Mouse (Mus musculus) spleen, adult 2 months (tissue): ENCODE data around the gene A930004D18Rik. TPM values are rescaled to one million over a fixed set of nuclear protein-coding genes. Genes with fewer than 3 reads are reported as not detected.
A peak's percentile ranks its signal among the peaks of the same experiment; 100 is the strongest.

Experiments used
- DNase-seq, 2 experiments: peaks; one replicate each; pipeline versions ENCODE4 v3.0.0 to v3.0.0-alpha.2; 2012 to 2021; ENCODE audit warnings: low spot score in 2 of 2, low read depth in 1 of 2
- H3K27ac ChIP-seq: fragments of 200-500 bp; 2 replicates; pipeline ENCODE4 v1.5.1; 2012; ENCODE audit warnings: low read length, inconsistent platforms; ENCODE audit not compliant: insufficient read depth
- H3K27me3 ChIP-seq: fragments of 200-500 bp; 2 replicates; pipeline ENCODE4 v1.6.1; 2012; ENCODE audit warnings: mild to moderate bottlenecking, moderate library complexity, low read length, inconsistent platforms; ENCODE audit not compliant: control insufficient read depth, insufficient read depth
- H3K36me3 ChIP-seq: fragments of 200-500 bp; 2 replicates; pipeline ENCODE4 v1.6.1; 2012; ENCODE audit warnings: mild to moderate bottlenecking, low read length, inconsistent platforms; ENCODE audit not compliant: control insufficient read depth, insufficient read depth
- H3K4me1 ChIP-seq: fragments of 200-500 bp; 2 replicates; pipeline ENCODE4 v1.6.1; 2011; ENCODE audit warnings: inconsistent platforms; ENCODE audit not compliant: control insufficient read depth, insufficient read depth, insufficient read length
- H3K4me3 ChIP-seq: fragments of 200-500 bp; 2 replicates; pipeline ENCODE4 v1.5.1; 2011; ENCODE audit warnings: mild to moderate bottlenecking, inconsistent platforms; ENCODE audit not compliant: insufficient read depth, insufficient read length; ENCODE audit errors: extremely low read depth
- CTCF ChIP-seq: fragments of 200-500 bp; IDR thresholded peaks from 2 replicates; pipeline ENCODE4 v1.5.1; 2011; ENCODE audit warnings: mild to moderate bottlenecking, inconsistent platforms; ENCODE audit not compliant: insufficient read depth, insufficient read length, insufficient replicate concordance; ENCODE audit errors: extremely low read depth
- POLR2A ChIP-seq: fragments of 200-500 bp; IDR thresholded peaks from 2 replicates; pipeline ENCODE4 v1.6.1; 2011; ENCODE audit warnings: low read depth, low read length, inconsistent platforms
- WGBS: fragments of 180-500 bp; shearing (Covaris S2); methylation state at CpG from one replicate; pipeline ENCODE4 v1.1.7; 2018; 5-methylcytosine and 5-hydroxymethylcytosine counted together
- polyA plus RNA-seq: library from polyadenylated mRNA; depleted of rRNA; stranded (reverse); fragments of >200 nt; gene quantifications from 2 replicates; pipeline ENCODE4 v1.2.3, GENCODE M21; 2012

A930004D18Rik gene
- polyA plus RNA-seq, 1 experiment: 1.1 TPM

- DNase-seq: no peak
- TF ChIP-seq CTCF (no peak), POLR2A (no peak)
- no peaks in the 10 kb centered on the region for H3K4me1 ChIP-seq
- H3K36me3 ChIP-seq: no peaks in the 10 kb centered on the region
- no peak overlapping the region; the same call in 1 of the 2 replicates for H3K4me3 ChIP-seq
- no peak overlapping the region for H3K27ac ChIP-seq
- H3K27me3 ChIP-seq: no peaks in the 10 kb centered on the region
- WGBS: 49% methylated on average over 9 of the region's 9 CpGs
These were observed 20.7 kb upstream of the A930004D18Rik start for GRCm38 (mm10) chr2:18058146-18058708.

GRCm38 (mm10) chr2:18057336-18058145 lies 20.0 kb upstream of the A930004D18Rik start:
- peak; percentile 39; the same call in 1 of the 2 replicates for TF ChIP-seq POLR2A
- no peak for TF ChIP-seq CTCF
- DNase-seq: peak; percentile 38 to 58
- H3K4me1 ChIP-seq: no peaks in the 10 kb centered on the region
- WGBS: 1% methylated on average over 48 of the region's 48 CpGs
- H3K4me3 ChIP-seq: peak overlapping the region; percentile 67
- H3K27me3 ChIP-seq: no peaks in the 10 kb centered on the region
- no peaks in the 10 kb centered on the region for H3K36me3 ChIP-seq
- peak overlapping the region; percentile 100 for H3K27ac ChIP-seq

GRCm38 (mm10) chr2:18056786-18057255 lies 19.3 kb upstream of the A930004D18Rik start:
- TF ChIP-seq POLR2A (peak; percentile 66), CTCF (no peak)
- H3K27ac ChIP-seq: peak overlapping the region; percentile 100
- H3K27me3 ChIP-seq: no peaks in the 10 kb centered on the region
- H3K36me3 ChIP-seq: no peaks in the 10 kb centered on the region
- H3K4me3 ChIP-seq: peak overlapping the region; percentile 67
- H3K4me1 ChIP-seq: no peaks in the 10 kb centered on the region
- peak; percentile 91 to 93 for DNase-seq
- WGBS: 2% methylated on average over 39 of the region's 50 CpGs

GRCm38 (mm10) chr2:18055929-18056785 lies 18.6 kb upstream of the A930004D18Rik start:
- Histone ChIP-seq H3K27me3 (no peaks in the 10 kb centered on the region), H3K4me3 (peak overlapping the region; percentile 91), H3K4me1 (no peaks in the 10 kb centered on the region), H3K27ac (peak overlapping the region; percentile 95), H3K36me3 (no peaks in the 10 kb centered on the region)
- 1% methylated on average over 64 of the region's 66 CpGs for WGBS
- DNase-seq: peak; percentile 74 to 93
- no peak for TF ChIP-seq CTCF
- TF ChIP-seq POLR2A: peak; percentile 33; the same call in 1 of the 2 replicates

GRCm38 (mm10) chr2:18055016-18055928 lies 17.7 kb upstream of the A930004D18Rik start, which contains the start of gene Mllt10:
Mllt10 (plus strand) TSS chr2:18055237.
- TF ChIP-seq CTCF: no peak
- TF ChIP-seq POLR2A: no peak; the same call in 1 of the 2 replicates
- Histone ChIP-seq H3K27ac (peak within 1 kb of the TSS; percentile 95), H3K4me3 (peak within 1 kb of the TSS; percentile 91), H3K4me1 (no peaks in the 10 kb centered on the region), H3K36me3 (no peaks in the 10 kb centered on the region), H3K27me3 (no peaks in the 10 kb centered on the region)
- 31% methylated on average over 20 of the region's 20 CpGs for WGBS
- peak in 1 of 2 experiments; percentile 31 for DNase-seq

- no peaks in the 10 kb centered on the region for H3K36me3 ChIP-seq
- peaks cover 4% of the 10 kb centered on the region; the same call in 1 of the 2 replicates for H3K4me1 ChIP-seq
- no peak for DNase-seq
- H3K4me3 ChIP-seq: no peak overlapping the region
- TF ChIP-seq POLR2A: no peak
- no peak for TF ChIP-seq CTCF
- no peak overlapping the region for H3K27ac ChIP-seq
- 0 out of 2 replicates have a peak, but pooled peaks cover 3% of the 10 kb centered on the region for H3K27me3 ChIP-seq
- WGBS: 85% methylated on average over 2 of the region's 2 CpGs
These were observed 16.5 kb upstream of the A930004D18Rik start for GRCm38 (mm10) chr2:18053951-18054530.
